Mouse (Mus musculus) neural tube, embryonic 11.5 days (tissue): ENCODE data around the gene Gab2. TPM values are rescaled to one million over a fixed set of nuclear protein-coding genes. Genes with fewer than 3 reads are reported as not detected.

ENCODE experiments used
- ATAC-seq: fragments of 200-750 bp; cut with Nextera tagmentation; 2 replicates; pipeline ENCODE4 v1.8.0; 2017; ENCODE audit warnings: moderate number of reproducible peaks, mild to moderate bottlenecking, moderate TSS enrichment, moderate library complexity; ENCODE audit not compliant: insufficient read depth, low FRiP score, low TSS enrichment
- DNase-seq: peaks from one replicate; pipeline ENCODE4 v3.0.0-alpha.2; 2015; ENCODE audit warnings: low spot score
- H3K27ac ChIP-seq: fragments of 300-500 bp; sonication (generic); 2 replicates; pipeline ENCODE4 v1.5.1; 2014; ENCODE audit warnings: low read depth, mild to moderate bottlenecking, low read length
- H3K27me3 ChIP-seq: fragments of 300-500 bp; sonication (generic); 2 replicates; pipeline ENCODE4 v1.6.1; 2014; ENCODE audit warnings: mild to moderate bottlenecking, low read length, mixed read lengths; ENCODE audit not compliant: control insufficient read depth, insufficient read depth
- H3K36me3 ChIP-seq: fragments of 300-500 bp; sonication (generic); 2 replicates; pipeline ENCODE4 v1.6.1; 2014; ENCODE audit warnings: mild to moderate bottlenecking, low read length, moderate library complexity, mixed read lengths; ENCODE audit not compliant: control insufficient read depth, insufficient read depth
- H3K4me1 ChIP-seq: fragments of 300-500 bp; sonication (generic); 2 replicates; pipeline ENCODE4 v1.6.1; 2014; ENCODE audit warnings: low read length, mixed read lengths; ENCODE audit not compliant: control insufficient read depth, insufficient read depth
- H3K4me2 ChIP-seq: fragments of 300-500 bp; sonication (generic); 2 replicates; pipeline ENCODE4 v1.6.1; 2014; ENCODE audit warnings: low read depth, mild to moderate bottlenecking, moderate library complexity
- H3K4me3 ChIP-seq: fragments of 300-500 bp; sonication (generic); 2 replicates; pipeline ENCODE4 v1.5.1; 2014; ENCODE audit warnings: low read depth, low read length
- H3K9ac ChIP-seq: fragments of 300-500 bp; sonication (generic); 2 replicates; pipeline ENCODE4 v1.6.1; 2014; ENCODE audit warnings: mild to moderate bottlenecking, low read length
- H3K9me3 ChIP-seq: fragments of 300-500 bp; sonication (generic); 2 replicates; pipeline ENCODE4 v1.6.1; 2016; ENCODE audit warnings: low read length; ENCODE audit not compliant: control insufficient read depth
- WGBS: fragments of 180-500 bp; shearing (Covaris S2); extraction: QIAGEN DNeasy Blood & Tissue Kit; methylation state at CpG from one replicate; pipeline ENCODE4 v1.1.7; 2014; 5-methylcytosine and 5-hydroxymethylcytosine counted together
- polyA plus RNA-seq: library from polyadenylated mRNA; unstranded; fragments of >200 nt; fragmentation: Nextera tagmentation; extraction: Ambion mirVana; gene quantifications from 2 replicates; pipeline ENCODE4 v1.2.1, GENCODE M21; 2014

Gab2 gene
- polyA plus RNA-seq, 1 experiment from 2014 or later: 12.9 TPM

DNA sequence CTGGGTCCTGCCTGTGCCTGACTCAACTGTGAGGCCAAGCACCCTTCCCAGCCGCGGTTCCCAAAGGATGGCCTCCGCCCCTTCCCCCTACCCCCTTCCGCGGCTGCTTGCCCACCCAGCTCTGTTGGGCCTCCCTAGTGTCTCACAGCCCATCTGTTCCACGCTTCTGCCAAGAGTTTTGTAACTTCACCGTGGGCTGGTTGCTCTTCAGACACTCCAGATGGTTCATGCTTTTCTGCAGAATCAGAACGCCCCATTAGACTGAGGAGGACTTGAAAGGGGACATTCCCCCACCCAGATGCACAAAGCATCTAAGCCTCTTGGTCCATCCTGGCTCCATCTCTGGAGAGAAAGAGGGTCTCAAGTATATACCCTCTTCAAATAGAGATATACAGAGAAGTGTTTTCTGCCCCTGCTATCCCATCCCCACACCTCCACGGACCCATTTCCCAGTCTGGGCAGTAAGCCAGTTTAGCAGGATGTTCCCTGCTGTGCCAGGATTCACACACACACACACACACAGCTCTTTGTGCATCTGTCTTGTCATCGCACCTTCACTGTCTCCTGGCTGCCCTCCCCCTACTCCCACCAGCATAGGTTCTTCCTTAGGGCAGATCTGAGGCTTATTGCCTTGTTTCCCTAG, 264.0 kb downstream of the Gab2 start:
- Histone ChIP-seq H3K9me3 (no peaks in the 10 kb centered on the region), H3K4me1 (no peaks in the 10 kb centered on the region), H3K4me3 (no peak overlapping the region), H3K4me2 (no peak overlapping the region), H3K27ac (no peak overlapping the region), H3K9ac (no peak overlapping the region), H3K36me3 (no peaks in the 10 kb centered on the region), H3K27me3 (no peaks in the 10 kb centered on the region)
- ATAC-seq (no peak), DNase-seq (no peak)
- WGBS: 62% methylated on average over 10 of the region's 10 CpGs

DNA sequence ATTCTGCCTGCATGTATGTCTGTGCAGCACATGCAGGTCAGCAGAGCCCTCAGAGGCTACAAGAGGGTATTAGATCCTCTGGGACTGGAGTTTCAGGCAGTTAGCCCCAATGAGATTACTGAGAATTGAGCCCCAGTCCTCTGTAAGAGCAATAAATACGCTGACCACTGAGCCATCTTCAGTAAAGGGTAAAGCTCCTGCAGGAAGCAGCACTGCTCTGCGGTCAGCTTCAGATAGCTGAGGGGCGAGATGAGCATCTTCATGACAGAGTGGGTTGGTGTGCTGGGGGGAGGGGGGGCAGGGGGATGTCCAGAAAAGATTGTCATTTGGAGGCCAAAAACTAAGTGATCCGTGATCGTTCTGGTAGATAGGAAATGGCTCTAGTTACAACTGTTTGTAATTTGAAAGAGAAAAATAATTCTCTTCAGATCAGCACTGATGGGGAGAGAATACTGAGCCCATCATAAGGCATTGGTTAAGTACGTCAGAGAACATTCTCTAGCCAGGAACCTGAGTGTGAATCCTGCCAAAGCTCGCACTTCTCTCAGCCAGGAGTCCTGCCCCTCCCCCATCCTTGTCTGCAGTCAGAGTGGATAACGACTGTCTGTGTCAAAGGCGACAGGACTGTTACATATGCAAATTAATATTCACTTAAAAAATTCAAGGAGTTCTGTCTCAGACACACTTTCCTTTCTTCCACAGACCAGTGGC, 264.9 kb downstream of the Gab2 start:
- Histone ChIP-seq H3K4me1 (no peaks in the 10 kb centered on the region), H3K4me2 (no peak overlapping the region), H3K4me3 (no peak overlapping the region), H3K27ac (no peak overlapping the region), H3K9ac (no peak overlapping the region), H3K36me3 (no peaks in the 10 kb centered on the region), H3K9me3 (no peaks in the 10 kb centered on the region), H3K27me3 (no peaks in the 10 kb centered on the region)
- 80% methylated on average over 9 of the region's 9 CpGs for WGBS
- DNase-seq (no peak), ATAC-seq (no peak)

DNA sequence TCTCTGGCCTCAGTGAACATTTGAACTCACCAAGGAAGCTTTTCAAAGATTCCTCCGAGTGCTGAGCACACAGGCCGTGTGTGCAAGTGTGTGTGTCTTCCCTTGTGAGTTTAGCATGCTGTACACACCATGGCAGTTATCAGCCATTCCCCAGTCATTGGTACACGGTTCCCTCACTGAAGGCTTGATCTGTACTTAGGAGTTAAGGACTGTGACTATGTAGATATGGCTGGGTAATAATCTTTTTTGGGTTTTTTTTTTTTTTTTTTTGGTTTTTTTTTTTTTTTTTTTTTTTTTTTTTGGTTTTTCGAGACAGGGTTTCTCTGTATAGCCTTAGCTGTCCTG, 265.4 kb downstream of the Gab2 start:
- 85% methylated on average over 3 of the region's 4 CpGs for WGBS
- ATAC-seq: no peak

DNA sequence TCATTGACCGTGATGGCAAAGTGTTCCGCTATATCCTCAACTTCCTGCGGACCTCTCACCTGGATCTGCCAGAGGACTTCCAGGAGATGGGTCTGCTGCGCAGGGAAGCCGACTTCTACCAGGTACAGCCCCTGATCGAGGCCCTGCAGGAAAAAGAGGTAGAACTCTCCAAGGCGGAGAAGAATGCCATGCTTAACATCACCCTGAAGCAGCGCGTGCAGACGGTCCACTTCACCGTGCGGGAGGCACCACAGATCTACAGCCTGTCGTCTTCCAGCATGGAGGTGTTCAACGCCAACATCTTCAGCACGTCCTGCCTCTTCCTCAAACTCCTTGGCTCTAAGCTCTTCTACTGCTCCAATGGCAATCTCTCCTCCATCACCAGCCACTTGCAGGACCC, 266.1 kb downstream of the Gab2 start:
- no peak overlapping the region for H3K27ac ChIP-seq
- DNase-seq (no peak), ATAC-seq (no peak)
- no peaks in the 10 kb centered on the region for H3K36me3 ChIP-seq
- no peaks in the 10 kb centered on the region for H3K9me3 ChIP-seq
- no peaks in the 10 kb centered on the region for H3K27me3 ChIP-seq
- H3K4me1 ChIP-seq: no peaks in the 10 kb centered on the region
- 96% methylated on average over 15 of the region's 15 CpGs for WGBS
- no peak overlapping the region for H3K9ac ChIP-seq
- H3K4me3 ChIP-seq: no peak overlapping the region
- H3K4me2 ChIP-seq: no peak overlapping the region

More for the DNA sequence above, 265.4 kb downstream of the Gab2 start:
- Histone ChIP-seq H3K4me2 (no peak overlapping the region), H3K4me1 (no peaks in the 10 kb centered on the region), H3K9ac (no peak overlapping the region), H3K4me3 (no peak overlapping the region), H3K9me3 (no peaks in the 10 kb centered on the region), H3K27me3 (no peaks in the 10 kb centered on the region), H3K27ac (no peak overlapping the region), H3K36me3 (no peaks in the 10 kb centered on the region)
- DNase-seq: no peak

DNA sequence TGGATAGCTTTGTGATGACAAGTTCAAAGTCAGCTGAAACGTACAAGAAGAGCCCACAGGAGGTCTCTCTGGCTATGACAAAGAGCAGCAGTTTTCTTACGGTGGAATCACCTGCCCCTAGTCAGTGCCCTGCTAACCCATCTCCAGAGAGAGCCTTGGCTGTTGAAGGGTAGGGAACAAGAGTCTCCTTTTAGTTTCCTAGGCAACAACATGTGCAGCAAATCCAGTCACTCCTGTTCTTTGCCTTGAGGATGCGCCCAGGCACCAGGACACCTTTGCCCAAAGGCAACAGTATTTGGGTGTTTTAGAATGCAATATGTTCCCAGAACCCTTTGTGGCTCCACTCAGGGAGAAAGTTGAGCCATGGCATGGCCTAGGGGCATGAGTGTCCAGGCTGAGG, 266.9 kb downstream of the Gab2 start:
- no peak for DNase-seq
- Histone ChIP-seq H3K4me2 (no peak overlapping the region), H3K4me3 (no peak overlapping the region), H3K9ac (no peak overlapping the region), H3K27ac (no peak overlapping the region), H3K4me1 (no peaks in the 10 kb centered on the region), H3K27me3 (no peaks in the 10 kb centered on the region), H3K36me3 (no peaks in the 10 kb centered on the region), H3K9me3 (no peaks in the 10 kb centered on the region)
- ATAC-seq: no peak
- 94% methylated on average over 3 of the region's 3 CpGs for WGBS

DNA sequence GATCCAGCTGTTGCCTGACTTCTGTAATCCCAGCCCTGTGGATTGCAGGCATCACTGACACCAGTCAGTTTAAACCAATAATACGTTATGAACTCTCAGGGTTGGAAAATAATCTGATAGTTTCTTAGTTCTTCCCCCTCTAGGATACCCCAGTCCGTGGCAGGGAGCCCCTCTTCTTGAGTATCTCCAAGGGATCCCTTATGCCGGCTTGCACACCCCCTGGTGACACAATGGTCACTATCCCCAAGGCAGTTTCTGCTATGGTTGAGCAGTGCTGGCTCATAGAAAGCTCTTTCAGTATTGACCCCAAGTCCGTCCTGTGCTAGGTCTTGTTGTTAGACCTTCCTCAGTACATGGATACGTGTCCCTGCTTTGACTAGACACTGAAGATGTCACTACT, 267.4 kb downstream of the Gab2 start:
- Histone ChIP-seq H3K27ac (no peak overlapping the region), H3K9ac (no peak overlapping the region), H3K27me3 (no peaks in the 10 kb centered on the region), H3K4me3 (no peak overlapping the region), H3K36me3 (no peaks in the 10 kb centered on the region), H3K4me2 (no peak overlapping the region), H3K9me3 (no peaks in the 10 kb centered on the region), H3K4me1 (no peaks in the 10 kb centered on the region)
- DNase-seq (no peak), ATAC-seq (no peak)
- 87% methylated on average over 5 of the region's 5 CpGs for WGBS

DNA sequence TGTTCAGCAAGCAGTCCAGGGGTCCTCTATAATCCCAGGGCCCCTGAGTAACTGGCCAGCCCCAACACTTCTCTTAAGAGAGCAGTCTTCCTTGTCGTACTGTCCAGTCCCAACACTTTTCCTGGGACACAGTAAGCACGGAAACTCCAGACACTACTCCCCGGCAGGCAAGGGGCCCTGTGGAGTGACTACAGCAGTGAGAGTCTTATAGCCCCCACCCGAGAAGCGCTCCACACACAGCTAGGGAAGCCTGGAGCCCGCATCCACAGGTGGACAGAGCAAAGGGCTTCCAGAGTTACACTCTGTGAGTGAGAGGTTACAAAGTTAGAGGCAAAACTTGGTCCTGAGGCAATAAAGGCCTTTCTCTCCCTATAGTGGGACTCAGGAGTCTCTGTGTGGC, 268.1 kb downstream of the Gab2 start:
- Histone ChIP-seq H3K9ac (no peak overlapping the region), H3K27ac (no peak overlapping the region), H3K27me3 (no peaks in the 10 kb centered on the region), H3K36me3 (no peaks in the 10 kb centered on the region), H3K4me2 (no peak overlapping the region), H3K4me1 (no peaks in the 10 kb centered on the region), H3K4me3 (no peak overlapping the region), H3K9me3 (no peaks in the 10 kb centered on the region)
- DNase-seq: no peak
- ATAC-seq: no peak
- 89% methylated on average over 6 of the region's 6 CpGs for WGBS

DNA sequence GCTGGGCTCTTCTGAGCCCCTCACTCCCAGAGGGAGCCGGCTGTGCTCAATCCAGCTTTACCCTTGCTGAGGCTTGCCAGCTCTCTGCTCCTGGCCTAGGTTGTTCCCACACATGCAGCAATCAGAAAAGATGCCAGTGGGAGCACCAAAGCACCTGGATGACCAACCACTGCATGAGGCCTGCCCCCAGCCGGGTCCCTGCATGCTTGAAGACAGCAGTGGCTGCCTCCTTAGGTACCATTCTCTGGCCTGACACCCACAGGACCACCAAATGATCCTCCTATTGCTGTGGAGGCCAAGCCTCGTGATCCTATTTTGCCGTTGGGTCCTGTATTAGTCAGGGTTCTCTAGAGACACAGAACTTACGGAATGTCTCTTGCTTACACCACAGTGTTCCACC, 269.5 kb downstream of the Gab2 start:
- H3K9ac ChIP-seq: no peak overlapping the region
- H3K9me3 ChIP-seq: no peaks in the 10 kb centered on the region
- no peaks in the 10 kb centered on the region for H3K27me3 ChIP-seq
- no peaks in the 10 kb centered on the region for H3K36me3 ChIP-seq
- no peak overlapping the region for H3K4me2 ChIP-seq
- DNase-seq: no peak
- no peak overlapping the region for H3K4me3 ChIP-seq
- no peak overlapping the region for H3K27ac ChIP-seq
- no peak for ATAC-seq
- 87% methylated on average over 5 of the region's 5 CpGs for WGBS
- H3K4me1 ChIP-seq: no peaks in the 10 kb centered on the region

DNA sequence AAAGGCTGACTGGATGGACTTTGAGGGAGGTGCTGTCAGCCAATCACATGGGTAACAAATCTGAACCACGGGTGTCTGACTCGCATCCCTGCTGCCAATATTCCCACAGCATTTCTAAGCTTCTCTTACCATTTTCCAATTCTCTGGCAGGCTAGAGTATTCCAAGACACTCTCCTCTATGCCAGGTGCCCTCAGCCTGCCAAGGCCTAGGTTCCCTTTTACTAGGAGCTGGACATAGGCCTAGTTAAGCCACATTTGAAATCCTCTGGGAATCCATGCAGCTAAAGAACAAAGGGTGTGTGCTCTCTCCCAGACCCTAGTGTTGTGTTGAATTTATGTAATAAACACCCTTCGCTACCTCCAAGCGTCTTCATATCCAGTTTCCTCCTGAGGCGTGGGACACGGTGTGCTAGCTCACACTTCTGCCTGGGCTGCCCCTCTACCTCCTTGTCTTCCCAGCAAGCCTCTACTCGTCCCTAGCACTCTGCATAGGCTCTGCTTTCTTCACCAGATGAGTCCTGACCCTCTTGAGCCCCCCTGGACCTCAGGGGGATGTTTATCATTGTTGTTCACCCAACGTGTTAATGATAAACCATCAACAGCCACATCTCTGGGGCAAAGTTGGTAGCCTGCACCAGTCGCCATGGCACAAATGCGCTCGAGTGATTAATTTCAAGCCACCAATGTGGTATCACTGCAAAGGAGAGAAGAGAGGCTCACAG, 270.6 kb downstream of the Gab2 start:
- no peak for ATAC-seq
- Histone ChIP-seq H3K9ac (no peak overlapping the region), H3K9me3 (no peaks in the 10 kb centered on the region), H3K4me3 (no peak overlapping the region), H3K4me1 (no peaks in the 10 kb centered on the region), H3K27me3 (no peaks in the 10 kb centered on the region), H3K27ac (no peak overlapping the region), H3K4me2 (no peak overlapping the region), H3K36me3 (no peaks in the 10 kb centered on the region)
- no peak for DNase-seq
- 88% methylated on average over 11 of the region's 11 CpGs for WGBS
